Mouse (Mus musculus) CH12.LX (cell line): Measurements from ENCODE around the gene Cspg4. TPM values are rescaled to one million over a fixed set of nuclear protein-coding genes. Genes with fewer than 3 reads are reported as not detected.

Source experiments
- DNase-seq: peaks from one replicate; pipeline ENCODE4 v3.0.0-alpha.2; 2013; ENCODE audit errors: extremely low read depth
- H3K27ac ChIP-seq: 2 replicates; pipeline ENCODE4 v1.5.1; 2012; ENCODE audit warnings: low read depth, mild to moderate bottlenecking, control low read depth, moderate library complexity; ENCODE audit not compliant: insufficient read depth
- H3K27me3 ChIP-seq: replicated peaks from 2 replicates; pipeline ENCODE3; 2012; ENCODE audit warnings: inconsistent platforms
- H3K36me3 ChIP-seq, 2 experiments: replicated peaks in 1 of 2; 2 replicates each; pipeline versions ENCODE3 to v1.6.1; 2012; ENCODE audit warnings: inconsistent platforms in 1 of 2, low read length in 1 of 2, mild to moderate bottlenecking in 1 of 2, mixed read lengths in 1 of 2, moderate library complexity in 1 of 2; ENCODE audit not compliant: control insufficient read depth in 1 of 2, insufficient read depth in 1 of 2
- H3K4me1 ChIP-seq, 2 experiments: 2 replicates each; pipeline ENCODE4 v1.6.1; 2012; ENCODE audit warnings: inconsistent platforms in 1 of 2, moderate library complexity in 1 of 2; ENCODE audit not compliant: insufficient read depth in 2 of 2, control insufficient read depth in 1 of 2
- H3K4me2 ChIP-seq: 2 replicates; pipeline ENCODE4 v1.6.1; 2012; ENCODE audit warnings: low read depth, mild to moderate bottlenecking, control low read depth; ENCODE audit not compliant: poor library complexity, insufficient read depth, severe bottlenecking
- H3K4me3 ChIP-seq, 3 experiments: fragments of 150-350 bp in 1 of 3; sonication (generic) in 1 of 3; replicated peaks in 1 of 3; 2 replicates each; pipeline versions ENCODE3 to v1.5.1; 2011 to 2012; ENCODE audit warnings: low read depth in 2 of 3, low read length in 2 of 3, mild to moderate bottlenecking in 2 of 3, moderate library complexity in 2 of 3, control low read depth in 1 of 3, improper control_type of control experiment in 1 of 3, inconsistent platforms in 1 of 3, mixed read lengths in 1 of 3; ENCODE audit not compliant: poor library complexity in 1 of 3
- H3K79me2 ChIP-seq: replicated peaks from 2 replicates; pipeline ENCODE4 v1.6.1; 2012; ENCODE audit warnings: mild to moderate bottlenecking, moderate library complexity; ENCODE audit not compliant: control insufficient read depth, poor library complexity, insufficient read depth, severe bottlenecking; ENCODE audit errors: extremely low read depth
- H3K9ac ChIP-seq: 2 replicates; pipeline ENCODE4 v1.6.1; 2012; ENCODE audit warnings: low read depth, mild to moderate bottlenecking, control low read depth, moderate library complexity; ENCODE audit not compliant: insufficient read depth
- H3K9me3 ChIP-seq: replicated peaks from 2 replicates; pipeline ENCODE3; 2012; ENCODE audit warnings: low read length, inconsistent platforms, mixed read lengths
- BHLHE40 ChIP-seq: IDR thresholded peaks from 2 replicates; pipeline ENCODE4 v1.6.1; 2011; ENCODE audit warnings: mild to moderate bottlenecking, low read depth, low read length, improper control_type of control experiment
- CHD1 ChIP-seq: IDR thresholded peaks from 2 replicates; pipeline ENCODE4 v1.6.1; 2012; ENCODE audit warnings: low read depth, low read length, improper control_type of control experiment, inconsistent platforms
- CHD2 ChIP-seq: IDR thresholded peaks from 2 replicates; pipeline ENCODE4 v1.6.1; 2011; ENCODE audit warnings: low read length, improper control_type of control experiment
- CTCF ChIP-seq, 2 experiments: IDR thresholded peaks in 1 of 2; conservative IDR thresholded peaks in 1 of 2; 2 replicates each; pipeline ENCODE4 v1.5.1; 2011 to 2012; ENCODE audit warnings: low read depth in 2 of 2, low read length in 2 of 2, improper control_type of control experiment in 1 of 2, inconsistent platforms in 1 of 2, mild to moderate bottlenecking in 1 of 2, moderate library complexity in 1 of 2
- GABPA ChIP-seq: IDR thresholded peaks from 2 replicates; pipeline ENCODE4 v1.6.1; 2012; ENCODE audit warnings: low read depth, low read length, improper control_type of control experiment, inconsistent platforms; ENCODE audit not compliant: insufficient replicate concordance
- HCFC1 ChIP-seq: IDR thresholded peaks from 2 replicates; pipeline ENCODE4 v1.6.1; 2012; ENCODE audit warnings: low read depth, mild to moderate bottlenecking, inconsistent platforms, low read length, improper control_type of control experiment
- IRF4 ChIP-seq: IDR thresholded peaks from 2 replicates; pipeline ENCODE4 v1.6.1; 2014; ENCODE audit warnings: low read depth, mild to moderate bottlenecking, inconsistent platforms, low read length, improper control_type of control experiment
- JUN ChIP-seq: IDR thresholded peaks from 2 replicates; pipeline ENCODE4 v1.6.1; 2011; ENCODE audit warnings: low read depth, mild to moderate bottlenecking, low read length, improper control_type of control experiment, moderate library complexity; ENCODE audit not compliant: insufficient read depth
- MAFK ChIP-seq: IDR thresholded peaks from 2 replicates; pipeline ENCODE4 v1.6.1; 2011; ENCODE audit warnings: low read length, improper control_type of control experiment; ENCODE audit not compliant: insufficient replicate concordance
- MAZ ChIP-seq: IDR thresholded peaks from 2 replicates; pipeline ENCODE4 v1.6.1; 2012; ENCODE audit warnings: low read depth, mild to moderate bottlenecking, inconsistent platforms, low read length, improper control_type of control experiment, moderate library complexity
- MEF2A ChIP-seq: IDR thresholded peaks from 2 replicates; pipeline ENCODE4 v1.6.1; 2014; ENCODE audit warnings: low read depth, mild to moderate bottlenecking, inconsistent platforms, low read length, improper control_type of control experiment, borderline replicate concordance
- MYC ChIP-seq: IDR thresholded peaks from 2 replicates; pipeline ENCODE4 v1.6.1; 2011; ENCODE audit warnings: low read depth, mild to moderate bottlenecking, improper control_type of control experiment, low read length
- NELFE ChIP-seq: IDR thresholded peaks from 2 replicates; pipeline ENCODE4 v1.6.1; 2011; ENCODE audit warnings: low read depth, low read length, improper control_type of control experiment
- POLR2A ChIP-seq: IDR thresholded peaks from 2 replicates; pipeline ENCODE4 v1.6.1; 2011; ENCODE audit warnings: low read depth, mild to moderate bottlenecking, improper control_type of control experiment, low read length
- POLR2AphosphoS2 ChIP-seq: IDR thresholded peaks from 2 replicates; pipeline ENCODE4 v1.6.1; 2011; ENCODE audit warnings: low read depth, low read length, improper control_type of control experiment
- RCOR1 ChIP-seq: conservative IDR thresholded peaks from 2 replicates; pipeline ENCODE4 v1.6.1; 2012; ENCODE audit warnings: low read depth, mild to moderate bottlenecking, inconsistent platforms, low read length, improper control_type of control experiment
- SIN3A ChIP-seq: IDR thresholded peaks from 2 replicates; pipeline ENCODE4 v1.6.1; 2012; ENCODE audit warnings: low read length, improper control_type of control experiment, inconsistent platforms
- SMC3 ChIP-seq: IDR thresholded peaks from 2 replicates; pipeline ENCODE4 v1.6.1; 2011; ENCODE audit warnings: low read depth, low read length, improper control_type of control experiment
- TBP ChIP-seq: conservative IDR thresholded peaks from 2 replicates; pipeline ENCODE4 v1.6.1; 2011; ENCODE audit warnings: low read depth, low read length, improper control_type of control experiment
- TCF12 ChIP-seq: IDR thresholded peaks from 2 replicates; pipeline ENCODE4 v1.6.1; 2014; ENCODE audit warnings: low read depth, mild to moderate bottlenecking, inconsistent platforms, low read length, improper control_type of control experiment
- UBTF ChIP-seq: IDR thresholded peaks from 2 replicates; pipeline ENCODE4 v1.6.1; 2012; ENCODE audit warnings: low read depth, mild to moderate bottlenecking, inconsistent platforms, low read length, improper control_type of control experiment, moderate library complexity
- ZKSCAN1 ChIP-seq: IDR thresholded peaks from 2 replicates; pipeline ENCODE4 v1.6.1; 2012; ENCODE audit warnings: low read depth, inconsistent platforms, low read length, improper control_type of control experiment, borderline replicate concordance
- ZMIZ1 ChIP-seq: IDR thresholded peaks from 2 replicates; pipeline ENCODE4 v1.6.1; 2012; ENCODE audit warnings: low read depth, mild to moderate bottlenecking, inconsistent platforms, low read length, improper control_type of control experiment
- dilution Hi-C: fragments of 300-500 bp; cut with MboI; formaldehyde crosslinking; loops from 2 replicates; pipeline ENCODE4 v1.14.3; 2020; ENCODE audit warnings: low sequenced_read_pairs; ENCODE audit not compliant: extremely low pct_unique_long_range_greater_than_20kb, extremely low pct_ligation_motif_present
- in situ Hi-C: fragments of 300-500 bp; cut with MboI; formaldehyde crosslinking; loops from 3 replicates; pipeline ENCODE4 v1.14.3; 2019; ENCODE audit warnings: low sequenced_read_pairs, low pct_ligation_motif_present, low pct_unique_long_range_greater_than_20kb, mixed read lengths
- polyA plus RNA-seq: library from polyadenylated mRNA; unstranded; fragments of >175 nt; gene quantifications from 2 replicates; pipeline ENCODE4 v1.2.1, GENCODE M21; 2012; ENCODE audit warnings: low read depth; ENCODE audit not compliant: insufficient read length
- total RNA-seq, 2 experiments: library from RNA; depleted of rRNA; stranded (reverse); fragments of 300-350 nt in 1 of 2; fragments of >200 nt in 1 of 2; gene quantifications; 2 replicates each; pipeline ENCODE4 v1.2.3; 2012 to 2014

Cspg4 gene
- total and polyA plus RNA-seq, 3 experiments, result 0.06 to 0.08 TPM; not detected in 1

DNA sequence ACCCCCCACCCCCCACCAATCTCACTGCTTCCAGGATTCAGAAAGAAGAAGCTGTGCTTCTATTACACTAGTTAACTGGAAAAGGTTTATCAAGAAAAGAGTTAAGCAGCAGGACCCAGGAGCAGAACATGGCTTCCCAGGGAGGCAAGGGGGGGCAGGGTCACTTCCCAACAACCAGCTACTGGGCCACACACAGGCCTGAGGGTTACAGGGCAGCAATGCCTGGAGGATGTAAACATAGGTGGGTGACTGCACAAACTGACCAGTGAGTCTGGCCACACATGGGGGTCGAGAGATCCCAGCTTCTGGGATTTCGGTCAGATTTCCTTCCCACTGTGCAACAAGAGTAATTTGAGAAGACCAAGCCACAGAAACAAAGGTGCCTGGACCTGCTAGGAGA is 52.3 kb downstream of the Cspg4 start:
- Histone ChIP-seq H3K9ac (no peak overlapping the region), H3K79me2 (no peaks in the 10 kb centered on the region), H3K4me2 (no peak overlapping the region), H3K4me3 (no peak overlapping the region)
- dilution Hi-C loops, result no loop called here
- no peak for DNase-seq
- in situ Hi-C loops, result no loop called here
- no peak for TF ChIP-seq ZKSCAN1
- no peak for TF ChIP-seq MAFK
- TF ChIP-seq TCF12, result no peak
- no peak for TF ChIP-seq RCOR1
- TF ChIP-seq MAZ, result no peak
- no peak for TF ChIP-seq CTCF (conservative IDR thresholded peaks at IDR 0.05 in 1 of 2, IDR thresholded peaks at IDR 0.05 in 1 of 2; ENCODE audit: low read depth in 2 of 2, low read length in 2 of 2)
- no peak for TF ChIP-seq MYC
- TF ChIP-seq CHD2, result no peak
- no peak for TF ChIP-seq BHLHE40
- TF ChIP-seq, all 38 proteins: peak for 0
- H3K4me1 ChIP-seq, result peaks cover 0 to 11% of the 10 kb centered on the region in 2 experiments; a peak in 2 of 4 replicates
- H3K9me3 ChIP-seq, result peaks cover 6% of the 10 kb centered on the region
- H3K36me3 ChIP-seq, result peaks cover 13 to 42% of the 10 kb centered on the region in 2 experiments
- no peaks in the 10 kb centered on the region for H3K27me3 ChIP-seq
- no peak overlapping the region for H3K27ac ChIP-seq

DNA sequence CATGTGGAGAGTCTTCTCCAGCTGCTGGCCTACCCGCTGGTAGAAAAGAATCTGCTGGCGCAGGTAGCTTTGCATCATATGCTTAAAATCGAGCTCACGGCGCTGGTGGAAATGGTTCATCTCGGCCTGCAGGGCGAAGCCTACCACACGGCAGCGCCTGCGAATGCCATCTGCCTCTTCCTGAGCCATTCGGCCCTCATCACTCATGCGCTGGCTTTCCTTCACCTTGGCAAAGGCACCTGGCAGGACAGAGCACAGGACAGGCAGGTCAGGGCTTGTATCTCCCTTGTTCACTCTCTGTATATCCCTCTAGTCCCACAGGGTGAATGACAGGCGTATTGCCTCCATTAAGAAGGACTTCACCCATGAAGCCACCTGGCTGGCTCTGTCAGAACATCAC is 53.6 kb downstream of the Cspg4 start:
- in situ Hi-C loops (no loop called here), dilution Hi-C loops (no loop called here)
- TF ChIP-seq ZKSCAN1 (no peak), ZMIZ1 (no peak), UBTF (no peak), TBP (no peak), IRF4 (no peak), BHLHE40 (no peak), SIN3A (no peak), MEF2A (no peak), POLR2AphosphoS2 (no peak), HCFC1 (no peak), SMC3 (no peak), MYC (no peak), POLR2A (no peak), MAFK (no peak), CHD1 (no peak), JUN (no peak), GABPA (no peak), NELFE (no peak), MAZ (no peak)
- no peak for DNase-seq
- Histone ChIP-seq H3K79me2 (no peaks in the 10 kb centered on the region), H3K9me3 (peaks cover 6% of the 10 kb centered on the region), H3K4me3 (no peak overlapping the region), H3K27ac (no peak overlapping the region), H3K36me3 (peaks cover 13 to 52% of the 10 kb centered on the region in 2 experiments), H3K27me3 (no peaks in the 10 kb centered on the region), H3K9ac (no peak overlapping the region), H3K4me1 (peaks cover 0 to 11% of the 10 kb centered on the region in 2 experiments; a peak in 2 of 4 replicates), H3K4me2 (no peak overlapping the region)
